Mouse (Mus musculus) spleen, embryonic (tissue): ENCODE results near the gene Nek6.

ENCODE experiments used
- CTCF ChIA-PET: fragments of 350-600 bp; sonication (Branson Sonifier 250); formaldehyde crosslinking; loops from one replicate; lab custom pipeline; 2022; lab: Charles Lee

Nek6 gene

GRCm38 (mm10) chr2:38509004-38509719, 2.3 kb upstream of the Nek6 start:
- CTCF ChIA-PET = no interaction called here

DNA sequence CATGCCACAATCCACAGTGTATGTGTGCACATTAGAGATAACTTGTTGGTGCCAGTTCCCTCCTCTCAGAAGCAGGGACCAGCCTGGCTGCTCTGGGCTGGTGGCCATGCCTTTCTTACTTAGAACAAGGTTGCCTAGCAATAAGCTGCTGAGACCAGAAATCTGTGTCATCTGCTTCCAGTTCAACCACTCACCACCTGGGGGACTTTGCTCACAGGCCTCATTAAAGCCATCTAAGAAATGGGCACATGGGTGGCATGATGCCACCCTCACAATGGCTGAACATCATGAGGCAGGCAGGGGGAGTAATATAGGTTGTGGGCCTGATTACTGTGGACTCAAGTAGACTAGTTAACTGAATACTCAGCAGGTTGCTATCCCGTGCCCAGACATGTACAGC, 1.3 kb upstream of the Nek6 start:
- CTCF ChIA-PET = no interaction called here

- CTCF ChIA-PET = no interaction called here
Observed at GRCm38 (mm10) chr2:38512308-38513182, 1.1 kb downstream of the Nek6 start.

GRCm38 (mm10) chr2:38513183-38513529, 1.7 kb downstream of the Nek6 start:
- CTCF ChIA-PET = no interaction called here

GRCm38 (mm10) chr2:38514411-38514810, 3.0 kb downstream of the Nek6 start:
- CTCF ChIA-PET = no interaction called here

DNA sequence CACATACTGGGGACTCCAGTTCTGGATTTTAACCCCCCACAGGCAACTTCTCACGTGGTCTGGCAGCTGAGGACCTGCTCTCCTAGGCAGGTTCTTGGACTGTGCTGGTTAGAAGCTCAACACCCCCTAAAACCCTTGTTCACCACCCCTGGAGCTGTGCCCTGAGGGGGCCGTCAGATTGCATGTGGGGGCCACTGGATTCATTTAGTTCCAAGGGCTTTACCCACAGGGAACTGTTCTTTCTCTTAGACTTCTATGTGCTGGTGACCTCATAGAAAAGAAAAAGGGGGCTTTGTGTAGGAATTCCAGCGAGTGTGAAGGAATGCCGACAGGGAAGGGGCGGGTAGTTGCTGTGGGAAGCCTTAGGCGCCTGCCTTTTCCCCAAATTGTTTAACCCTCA, 4.0 kb downstream of the Nek6 start:
- CTCF ChIA-PET = no interaction called here

- CTCF ChIA-PET = no interaction called here
Observed at GRCm38 (mm10) chr2:38516471-38516870, 5.0 kb downstream of the Nek6 start.

- CTCF ChIA-PET = no interaction called here
Observed at GRCm38 (mm10) chr2:38517045-38517444, 5.6 kb downstream of the Nek6 start.

- CTCF ChIA-PET = no interaction called here
Observed at GRCm38 (mm10) chr2:38518719-38519118, 7.3 kb downstream of the Nek6 start.

GRCm38 (mm10) chr2:38519934-38520333, 8.5 kb downstream of the Nek6 start:
- CTCF ChIA-PET = interaction anchor here (0.6 kb wide), 1 partner anchor 43 kb away, joined by 3 read pairs; no protein-coding TSS in a partner anchor

DNA sequence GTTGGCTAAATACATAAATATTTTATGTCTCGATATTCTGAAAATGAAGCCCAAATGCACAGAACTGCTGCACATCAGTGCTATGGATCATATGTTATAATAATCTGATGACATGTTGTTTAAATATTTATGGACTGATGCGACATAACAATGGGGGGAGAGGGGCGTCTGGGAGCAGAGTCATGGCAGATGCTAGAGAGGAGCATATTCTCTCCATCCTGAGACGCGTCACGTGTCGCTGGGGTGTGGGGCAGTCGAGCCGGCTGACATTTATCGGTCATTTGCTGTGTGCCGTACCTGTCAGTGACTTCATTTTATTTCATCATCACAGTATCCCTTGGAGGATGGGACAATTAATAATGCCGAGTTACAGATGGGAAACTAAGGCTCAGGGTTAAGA, 10.2 kb downstream of the Nek6 start:
- CTCF ChIA-PET = no interaction called here

GRCm38 (mm10) chr2:38522354-38522753, 10.9 kb downstream of the Nek6 start:
- CTCF ChIA-PET = no interaction called here

DNA sequence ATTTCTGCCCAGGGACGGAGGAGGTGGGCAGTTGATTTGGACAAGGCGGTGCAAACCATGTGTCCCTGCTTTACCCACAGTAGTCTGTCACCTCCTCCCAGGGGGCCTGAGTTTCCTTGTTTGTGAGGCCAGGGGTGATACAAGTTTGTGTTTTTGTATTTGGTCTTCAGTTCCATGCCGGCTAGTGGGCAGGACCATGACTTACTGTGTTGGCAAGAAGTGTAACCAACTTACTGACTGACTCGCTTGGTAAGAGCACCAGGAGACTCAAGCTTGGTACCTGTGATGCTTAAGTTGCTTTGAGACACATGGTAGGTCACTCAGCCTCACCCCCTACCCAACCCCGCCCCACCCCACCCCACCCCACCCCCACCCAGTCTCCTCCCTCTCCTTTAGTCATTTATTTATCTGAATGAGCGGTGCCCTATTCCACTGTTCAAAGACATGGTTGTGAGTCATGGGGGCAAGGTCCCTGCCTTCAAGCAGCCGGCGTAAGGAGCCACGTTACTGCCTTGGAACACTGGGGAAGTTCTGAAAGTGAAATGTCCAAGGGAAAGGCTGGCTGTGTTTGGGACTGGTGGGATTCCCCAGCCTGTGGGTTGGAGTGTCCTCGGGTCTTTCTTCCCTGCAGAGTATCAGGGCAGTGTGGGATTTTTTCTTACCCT, 12.5 kb downstream of the Nek6 start:
- CTCF ChIA-PET = no interaction called here

DNA sequence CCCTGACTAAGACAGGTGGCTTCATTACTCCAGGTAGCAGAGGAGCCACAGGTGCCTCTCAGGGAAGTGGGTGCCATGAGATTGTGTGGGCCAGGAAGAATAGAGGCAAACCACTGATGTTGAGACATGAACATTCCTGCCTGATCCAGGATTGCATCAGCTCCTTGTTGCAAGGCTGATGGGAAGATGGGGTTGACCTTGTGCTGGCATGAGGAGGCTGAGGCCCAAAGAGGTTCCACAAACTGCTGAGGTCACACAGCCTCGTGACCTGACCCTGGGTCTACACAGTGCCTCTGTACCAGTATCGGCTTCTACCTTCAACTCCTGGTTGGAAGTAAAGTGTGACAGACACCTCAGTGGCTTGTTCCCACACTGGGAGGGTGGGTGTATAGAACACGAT, 13.6 kb downstream of the Nek6 start:
- CTCF ChIA-PET = no interaction called here

DNA sequence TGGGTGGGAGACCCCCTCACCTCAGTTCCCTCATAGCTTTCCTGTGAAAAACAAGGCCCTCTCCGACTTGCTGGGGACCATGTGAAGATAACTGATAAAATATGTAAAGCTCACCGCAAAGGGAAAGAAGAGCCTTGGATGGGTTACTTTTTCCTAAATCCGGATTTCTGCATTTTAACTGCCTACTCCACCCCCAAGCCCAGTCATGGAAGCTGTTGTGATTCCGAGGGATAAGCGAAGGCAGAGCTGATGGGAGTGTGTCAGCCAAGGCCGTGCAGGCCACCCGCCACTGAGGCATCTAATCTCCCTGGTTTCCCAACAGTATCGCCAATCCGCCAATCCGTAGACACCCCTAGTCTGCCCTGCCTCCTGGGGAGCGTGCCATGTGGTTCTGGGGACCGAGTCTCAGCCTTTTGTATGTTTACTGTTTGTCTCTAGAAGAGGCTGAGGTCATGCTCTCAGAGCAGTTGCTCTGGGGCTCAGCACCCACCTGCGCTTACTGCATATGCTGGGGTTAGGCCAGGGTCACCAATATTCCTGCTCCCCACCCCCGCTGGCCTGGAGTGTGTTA, 18.2 kb downstream of the Nek6 start:
- CTCF ChIA-PET = no interaction called here

DNA sequence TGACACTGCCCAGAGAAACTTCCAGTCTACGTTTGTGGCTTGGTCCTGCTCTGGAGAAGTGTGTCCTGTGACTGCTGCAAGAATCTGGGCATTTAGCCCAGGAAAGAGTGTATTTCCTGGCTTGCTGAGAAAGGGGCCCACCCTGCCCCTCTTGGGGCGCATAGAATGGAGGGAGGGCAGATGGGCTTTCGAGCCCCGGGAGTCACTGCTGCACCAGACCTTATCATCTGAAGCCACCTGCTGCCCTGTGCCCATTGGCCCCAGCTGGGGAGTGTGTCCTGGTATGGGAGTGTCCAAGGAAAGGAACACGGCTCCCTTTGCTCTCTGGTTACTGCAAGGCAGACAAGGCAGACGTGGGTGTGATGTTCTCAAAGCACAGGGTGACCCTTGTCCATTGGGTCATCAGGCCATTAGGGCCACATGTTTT, 19.5 kb downstream of the Nek6 start:
- CTCF ChIA-PET = no interaction called here

GRCm38 (mm10) chr2:38533322-38533721, 21.9 kb downstream of the Nek6 start:
- CTCF ChIA-PET = no interaction called here

DNA sequence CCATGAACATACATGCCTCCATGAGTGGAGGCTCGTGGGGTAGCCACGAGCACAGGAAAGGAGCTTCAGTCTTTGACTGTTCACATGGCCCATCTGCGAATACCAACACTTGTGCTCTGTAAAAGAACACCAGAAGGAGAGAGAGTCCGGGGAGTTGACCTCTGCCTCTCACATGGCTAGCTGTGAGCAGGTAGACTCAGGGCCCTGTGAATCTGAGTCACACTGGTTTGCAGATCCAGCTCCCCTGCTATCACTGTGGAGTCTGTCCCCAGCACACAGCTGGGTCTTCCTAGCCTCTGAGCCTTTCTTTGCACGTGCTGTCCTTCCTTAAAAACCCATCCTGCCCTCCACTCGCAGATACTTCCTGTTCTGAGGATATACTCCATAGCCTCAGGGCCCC, 22.3 kb downstream of the Nek6 start:
- CTCF ChIA-PET = no interaction called here

GRCm38 (mm10) chr2:38534241-38534940, 22.9 kb downstream of the Nek6 start:
- CTCF ChIA-PET = no interaction called here

DNA sequence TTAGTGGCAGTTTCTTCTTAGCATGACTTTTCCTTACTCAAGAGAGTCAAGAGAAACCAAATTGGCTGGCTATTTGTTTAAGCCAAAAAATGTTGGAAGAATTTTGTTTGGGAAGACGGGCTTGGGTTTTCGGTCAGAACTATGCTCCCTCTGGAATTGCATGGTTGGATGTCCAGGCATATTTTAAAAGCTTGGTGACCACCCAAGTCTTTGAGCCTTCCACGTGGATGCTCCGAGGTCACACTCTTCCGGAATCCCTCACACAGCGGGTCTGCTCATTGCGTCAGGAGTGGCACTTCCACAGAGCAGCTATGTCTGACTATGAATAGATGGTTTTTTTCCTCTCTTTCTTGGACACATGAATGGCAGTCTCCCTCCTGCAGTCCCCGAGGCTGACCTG, 23.6 kb downstream of the Nek6 start:
- CTCF ChIA-PET = no interaction called here

DNA sequence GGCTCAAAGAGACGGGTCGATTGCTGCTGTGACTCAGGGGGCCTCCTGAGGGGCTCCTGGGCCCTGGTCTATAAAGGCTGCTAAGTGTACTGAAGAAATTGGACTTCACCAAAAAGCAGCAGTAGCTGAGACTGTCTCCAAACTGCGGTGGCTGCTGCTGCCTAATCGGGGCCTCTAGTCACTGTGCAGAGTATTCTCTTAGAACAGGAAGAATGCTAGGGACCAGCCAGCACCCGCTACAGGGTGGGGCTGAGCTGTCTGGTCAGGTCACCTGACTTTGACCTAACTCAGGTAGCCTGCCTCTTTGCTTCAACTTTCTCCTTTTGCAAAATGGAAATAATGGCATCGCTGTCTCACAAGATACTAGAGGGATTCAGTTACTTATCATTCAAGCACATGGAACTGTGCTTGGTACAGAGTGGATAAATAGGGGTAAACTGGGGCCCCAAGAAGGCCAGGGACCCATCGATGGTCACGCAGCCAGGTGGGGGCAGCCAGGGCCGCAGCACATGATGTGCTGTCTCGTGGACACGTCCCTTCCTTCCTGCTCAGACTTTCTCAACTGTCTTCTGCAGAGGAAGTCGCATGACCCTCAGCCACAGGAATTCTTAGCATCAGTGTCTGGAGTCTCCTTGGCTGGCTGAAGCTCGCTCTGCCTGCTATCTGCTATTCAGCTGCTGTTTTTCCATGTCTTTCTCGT, 24.2 kb downstream of the Nek6 start:
- CTCF ChIA-PET = no interaction called here
